Mouse (Mus musculus) midbrain, embryonic 10.5 days (tissue): ENCODE data around the gene 3100002H09Rik. TPM values are rescaled to one million over a fixed set of nuclear protein-coding genes. Genes with fewer than 3 reads are reported as not detected.

Experiments used
- DNase-seq: peaks from one replicate; pipeline ENCODE4 v3.0.0-alpha.2; 2017; ENCODE audit warnings: low spot score
- H3K27ac ChIP-seq: fragments of 300-500 bp; sonication (generic); replicated peaks from 2 replicates; pipeline ENCODE4 v1.5.1; 2016; ENCODE audit warnings: mild to moderate bottlenecking
- H3K27me3 ChIP-seq: fragments of 300-500 bp; sonication (generic); 2 replicates; pipeline ENCODE4 v1.6.1; 2016; ENCODE audit warnings: low read depth, mild to moderate bottlenecking; ENCODE audit not compliant: poor library complexity, severe bottlenecking
- H3K36me3 ChIP-seq: fragments of 300-500 bp; sonication (generic); 2 replicates; pipeline ENCODE4 v1.6.1; 2016; ENCODE audit warnings: mild to moderate bottlenecking, moderate library complexity
- H3K4me1 ChIP-seq: fragments of 300-500 bp; sonication (generic); 2 replicates; pipeline ENCODE4 v1.6.1; 2016
- H3K4me3 ChIP-seq: fragments of 300-500 bp; sonication (generic); 2 replicates; pipeline ENCODE4 v1.5.1; 2016; ENCODE audit warnings: mild to moderate bottlenecking, moderate library complexity
- H3K9me3 ChIP-seq: fragments of 300-500 bp; sonication (generic); replicated peaks from 2 replicates; pipeline ENCODE4 v1.6.1; 2016; ENCODE audit warnings: mild to moderate bottlenecking
- WGBS: fragments of 180-500 bp; shearing (Covaris S2); methylation state at CpG from one replicate; pipeline ENCODE4 v1.1.7; 2016; 5-methylcytosine and 5-hydroxymethylcytosine counted together
- polyA plus RNA-seq: library from polyadenylated mRNA; unstranded; fragments of >200 nt; fragmentation: Nextera tagmentation; extraction: Ambion mirVana; gene quantifications from 2 replicates; pipeline ENCODE4 v1.2.1, GENCODE M21; 2016

3100002H09Rik gene
- polyA plus RNA-seq, 1 experiment from 2014 or later, result 0.73 TPM

GRCm38 (mm10) chr4:124610066-124610465 lies 537 bp downstream of the 3100002H09Rik start:
- 85% methylated on average over 2 of the region's 2 CpGs for WGBS
- Histone ChIP-seq H3K4me1 (peaks cover 30% of the 10 kb centered on the region), H3K36me3 (no peaks in the 10 kb centered on the region), H3K27ac (no peak overlapping the region), H3K27me3 (peaks cover 16% of the 10 kb centered on the region), H3K9me3 (no peaks in the 10 kb centered on the region), H3K4me3 (no peak overlapping the region)
- DNase-seq, result no peak

DNA sequence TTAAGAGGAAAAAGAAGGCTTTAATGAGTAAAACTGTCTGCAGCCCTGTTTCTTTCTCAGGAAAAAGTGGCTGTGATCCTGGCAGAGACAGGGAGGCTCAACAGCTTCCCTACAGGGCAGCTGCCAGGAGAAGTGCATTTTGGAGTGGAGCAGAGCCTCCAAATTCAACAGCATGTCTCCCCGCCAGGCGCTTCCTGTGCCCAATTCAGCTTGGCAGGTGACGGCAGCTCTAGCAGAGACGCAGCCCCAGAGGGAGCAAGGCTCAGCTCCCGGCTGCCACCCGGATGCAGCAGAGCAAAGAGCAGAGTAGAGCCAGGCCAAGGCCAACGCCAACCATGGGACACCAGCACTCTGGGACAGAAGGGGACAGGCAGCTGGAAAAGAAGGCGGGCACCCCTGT lies 3.4 kb downstream of the 3100002H09Rik start:
- H3K27ac ChIP-seq, result peak overlapping the region; percentile 33; the same call in 1 of the 2 replicates
- no peak for DNase-seq
- WGBS, result 73% methylated on average over 8 of the region's 8 CpGs

GRCm38 (mm10) chr4:124606180-124606579 lies 4.4 kb downstream of the 3100002H09Rik start:
- Histone ChIP-seq H3K27ac (no peak overlapping the region), H3K4me1 (peaks cover 16% of the 10 kb centered on the region), H3K4me3 (no peak overlapping the region), H3K36me3 (no peaks in the 10 kb centered on the region), H3K27me3 (peaks cover 28% of the 10 kb centered on the region), H3K9me3 (no peaks in the 10 kb centered on the region)
- DNase-seq, result no peak
- WGBS, result 83% methylated on average over 3 of the region's 3 CpGs

More for the DNA sequence above, 3.4 kb downstream of the 3100002H09Rik start:
- Histone ChIP-seq H3K4me1 (peaks cover 16% of the 10 kb centered on the region), H3K27me3 (peaks cover 28% of the 10 kb centered on the region), H3K9me3 (no peaks in the 10 kb centered on the region), H3K36me3 (no peaks in the 10 kb centered on the region), H3K4me3 (no peak overlapping the region)

- no peaks in the 10 kb centered on the region for H3K9me3 ChIP-seq
- 73% methylated on average over 5 of the region's 5 CpGs for WGBS
- no peak overlapping the region for H3K4me3 ChIP-seq
- 0 out of 2 replicates have a peak overlapping the region, but pooled peaks have one; percentile 4 for H3K27ac ChIP-seq
- H3K27me3 ChIP-seq, result peaks cover 28% of the 10 kb centered on the region
- H3K36me3 ChIP-seq, result no peaks in the 10 kb centered on the region
- no peak for DNase-seq
- peaks cover 16% of the 10 kb centered on the region for H3K4me1 ChIP-seq
Observed at GRCm38 (mm10) chr4:124605255-124605654, 5.3 kb downstream of the 3100002H09Rik start.

DNA sequence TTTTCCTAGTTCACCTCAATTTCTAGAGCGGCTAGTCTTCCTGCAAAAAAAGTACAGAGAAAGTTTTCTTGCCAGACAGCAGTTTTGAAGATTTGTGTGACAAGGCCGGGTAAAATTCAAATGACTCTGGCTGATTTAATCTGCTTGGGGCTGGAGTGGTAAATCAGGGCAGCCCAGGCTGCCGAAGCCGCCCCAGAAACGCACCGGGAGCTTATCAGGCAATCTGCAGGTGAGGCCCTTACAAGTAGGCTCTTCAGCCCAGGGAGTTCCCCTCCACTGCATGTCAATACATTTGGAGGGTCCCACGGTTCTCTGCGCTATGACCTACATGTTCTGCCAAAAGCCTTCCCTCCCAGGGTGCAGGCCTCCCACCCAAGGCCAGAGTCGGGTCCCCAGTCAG lies 6.9 kb downstream of the 3100002H09Rik start:
- peaks cover 16% of the 10 kb centered on the region for H3K4me1 ChIP-seq
- H3K27me3 ChIP-seq, result peaks cover 28% of the 10 kb centered on the region
- DNase-seq, result no peak
- no peak overlapping the region for H3K27ac ChIP-seq
- no peaks in the 10 kb centered on the region for H3K36me3 ChIP-seq
- no peak overlapping the region for H3K4me3 ChIP-seq
- WGBS, result 39% methylated on average over 9 of the region's 9 CpGs
- no peaks in the 10 kb centered on the region for H3K9me3 ChIP-seq

- WGBS, result 85% methylated on average over 9 of the region's 9 CpGs
- peaks cover 37% of the 10 kb centered on the region for H3K27me3 ChIP-seq
- no peak overlapping the region for H3K4me3 ChIP-seq
- peaks cover 24% of the 10 kb centered on the region for H3K4me1 ChIP-seq
- no peaks in the 10 kb centered on the region for H3K9me3 ChIP-seq
- H3K27ac ChIP-seq, result no peak overlapping the region
- no peak for DNase-seq
- no peaks in the 10 kb centered on the region for H3K36me3 ChIP-seq
Observed at GRCm38 (mm10) chr4:124595929-124596328, 14.7 kb downstream of the 3100002H09Rik start.

DNA sequence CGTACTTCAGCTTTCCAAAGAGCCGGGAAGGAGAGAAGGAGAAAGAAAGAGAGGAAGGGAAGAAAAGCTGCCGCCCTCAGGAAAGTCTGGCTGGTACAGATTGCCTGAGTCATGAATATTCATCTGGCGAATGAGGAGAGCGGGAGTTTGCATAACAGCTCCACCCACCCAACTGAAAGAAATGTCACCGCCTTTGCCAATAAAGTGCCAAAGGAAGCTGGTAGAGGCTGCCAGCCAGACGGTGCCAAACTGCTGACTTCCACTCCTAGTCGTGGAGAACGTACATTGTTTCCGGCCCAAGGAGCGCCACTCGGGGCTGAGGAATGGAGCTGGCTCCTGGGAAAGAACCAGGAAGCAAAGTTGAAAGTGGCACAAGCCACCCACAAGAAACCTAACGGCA lies 15.7 kb downstream of the 3100002H09Rik start:
- WGBS, result 54% methylated on average over 13 of the region's 13 CpGs
- peaks cover 37% of the 10 kb centered on the region for H3K27me3 ChIP-seq
- no peaks in the 10 kb centered on the region for H3K9me3 ChIP-seq
- no peak for DNase-seq
- no peaks in the 10 kb centered on the region for H3K36me3 ChIP-seq
- H3K27ac ChIP-seq, result peak overlapping the region; percentile 35; the same call in 1 of the 2 replicates
- no peak overlapping the region for H3K4me3 ChIP-seq
- peaks cover 29% of the 10 kb centered on the region for H3K4me1 ChIP-seq

GRCm38 (mm10) chr4:124593691-124594090 lies 16.9 kb downstream of the 3100002H09Rik start:
- H3K27me3 ChIP-seq, result peaks cover 37% of the 10 kb centered on the region
- no peaks in the 10 kb centered on the region for H3K9me3 ChIP-seq
- DNase-seq, result no peak
- WGBS, result 76% methylated on average over 9 of the region's 9 CpGs
- H3K4me3 ChIP-seq, result no peak overlapping the region
- H3K4me1 ChIP-seq, result peaks cover 30% of the 10 kb centered on the region
- H3K27ac ChIP-seq, result no peak overlapping the region
- H3K36me3 ChIP-seq, result no peaks in the 10 kb centered on the region

DNA sequence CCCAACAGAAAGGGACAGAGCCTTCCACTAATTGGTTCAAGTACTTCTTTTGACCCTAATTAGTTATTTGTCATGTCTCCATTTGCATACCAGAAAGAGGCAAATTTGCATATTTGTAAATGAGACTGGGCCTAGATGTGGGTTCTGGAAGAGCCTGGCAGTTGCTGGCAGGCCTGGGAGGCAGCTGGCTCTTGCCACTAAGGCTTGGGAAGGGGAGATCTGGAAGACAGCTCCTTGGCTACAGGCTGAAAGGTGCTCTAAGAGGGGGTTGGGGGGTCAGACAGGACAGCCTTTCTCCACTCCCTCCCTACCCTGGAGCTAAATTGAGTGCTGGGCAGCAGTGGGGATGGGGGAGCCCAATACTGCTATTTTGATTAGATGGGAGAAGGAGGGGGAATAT lies 17.4 kb downstream of the 3100002H09Rik start:
- Histone ChIP-seq H3K9me3 (no peaks in the 10 kb centered on the region), H3K36me3 (no peaks in the 10 kb centered on the region), H3K4me1 (peaks cover 32% of the 10 kb centered on the region), H3K27me3 (peaks cover 37% of the 10 kb centered on the region), H3K4me3 (no peak overlapping the region), H3K27ac (no peak overlapping the region)
- DNase-seq, result no peak

DNA sequence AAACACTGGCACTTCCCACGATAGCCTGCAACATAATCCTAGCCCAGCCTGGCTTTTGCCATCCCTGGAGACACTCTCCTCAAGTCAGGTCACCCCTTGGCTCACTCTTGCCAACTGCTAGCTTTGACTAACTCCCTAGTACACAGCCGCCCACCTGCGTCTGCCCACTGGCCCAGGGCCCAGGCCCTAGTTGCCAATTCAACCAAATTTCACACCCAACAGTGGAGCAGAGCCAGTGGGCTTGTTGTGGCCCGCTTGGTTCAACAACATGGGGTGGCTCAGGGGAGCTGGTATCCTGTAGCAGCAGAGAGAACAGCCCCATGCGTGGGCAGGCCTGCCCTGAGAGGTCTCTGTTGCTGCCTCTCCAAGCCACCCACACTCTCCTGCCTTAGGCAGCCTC lies 18.4 kb downstream of the 3100002H09Rik start:
- 87% methylated on average over 5 of the region's 5 CpGs for WGBS
- Histone ChIP-seq H3K9me3 (no peaks in the 10 kb centered on the region), H3K27me3 (peaks cover 32% of the 10 kb centered on the region), H3K4me1 (peaks cover 37% of the 10 kb centered on the region), H3K4me3 (no peak overlapping the region), H3K27ac (no peak overlapping the region), H3K36me3 (no peaks in the 10 kb centered on the region)
- no peak for DNase-seq

DNA sequence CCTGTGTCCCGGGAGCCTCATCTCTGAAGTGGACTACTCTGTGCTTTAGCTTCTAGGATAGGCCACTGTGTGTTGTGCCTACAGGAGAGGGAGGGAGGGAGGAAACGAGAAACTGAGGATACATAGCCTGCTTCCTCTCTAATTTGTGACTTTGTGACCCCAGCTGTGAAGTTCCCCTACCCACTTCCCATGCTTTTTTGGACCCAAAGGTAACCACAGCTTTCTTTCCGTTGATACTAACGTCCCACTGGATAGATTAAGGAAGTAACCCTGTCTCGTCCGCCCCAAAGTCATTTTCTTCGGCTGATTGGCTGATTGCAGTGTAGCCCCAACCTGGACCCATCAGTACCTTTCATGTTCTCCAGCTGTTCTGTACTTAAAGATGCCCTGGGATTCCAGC lies 29.9 kb downstream of the 3100002H09Rik start:
- WGBS, result 86% methylated on average over 7 of the region's 7 CpGs
- Histone ChIP-seq H3K36me3 (no peaks in the 10 kb centered on the region), H3K9me3 (no peaks in the 10 kb centered on the region), H3K27ac (no peak overlapping the region), H3K4me1 (peaks cover 27% of the 10 kb centered on the region), H3K27me3 (peaks cover 46% of the 10 kb centered on the region), H3K4me3 (no peak overlapping the region)
- no peak for DNase-seq

DNA sequence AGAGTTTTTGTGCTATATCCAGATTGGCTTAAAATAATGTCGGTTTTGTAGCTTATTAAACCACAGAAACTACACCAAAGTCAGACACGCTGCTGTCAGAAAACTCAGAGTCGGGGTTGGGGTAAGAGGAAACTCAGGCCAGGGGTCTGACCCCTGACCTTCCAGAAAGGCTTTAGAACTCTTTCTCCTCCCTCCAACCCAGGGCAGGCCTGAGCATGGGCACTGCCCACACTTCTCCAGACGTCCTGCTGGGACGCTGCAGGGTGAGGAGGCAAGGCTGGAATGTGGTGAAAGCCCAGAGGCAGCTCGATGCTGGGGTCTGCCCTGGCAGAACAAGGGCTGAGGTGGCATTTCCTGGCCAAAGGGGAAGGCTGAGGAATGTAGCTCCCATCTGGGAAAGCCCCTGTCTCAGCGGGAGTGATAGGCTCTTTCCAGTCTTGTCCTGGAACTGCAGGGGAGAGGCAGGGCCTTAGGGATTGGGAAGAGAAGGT lies 34.6 kb downstream of the 3100002H09Rik start:
- no peaks in the 10 kb centered on the region for H3K9me3 ChIP-seq
- DNase-seq, result peak; percentile 32
- H3K4me3 ChIP-seq, result peak overlapping the region; percentile 69
- H3K27ac ChIP-seq, result 0 out of 2 replicates have a peak overlapping the region, but pooled peaks have one; percentile 23
- 3% methylated on average over 7 of the region's 7 CpGs for WGBS
- peaks cover 27% of the 10 kb centered on the region for H3K4me1 ChIP-seq
- H3K36me3 ChIP-seq, result no peaks in the 10 kb centered on the region
- H3K27me3 ChIP-seq, result peaks cover 79% of the 10 kb centered on the region

- peak overlapping the region; percentile 78 for H3K27ac ChIP-seq
- H3K27me3 ChIP-seq, result peaks cover 85% of the 10 kb centered on the region
- peaks cover 27% of the 10 kb centered on the region for H3K4me1 ChIP-seq
- H3K4me3 ChIP-seq, result peak overlapping the region; percentile 69
- DNase-seq, result peak; percentile 60
- H3K9me3 ChIP-seq, result no peaks in the 10 kb centered on the region
- H3K36me3 ChIP-seq, result no peaks in the 10 kb centered on the region
- under 1% methylated on average over 61 of the region's 61 CpGs for whole genome bisulfite sequencing
Observed at GRCm38 (mm10) chr4:124575269-124575954, 35.2 kb downstream of the 3100002H09Rik start.
